Mouse (Mus musculus) neural tube, embryonic 11.5 days (tissue): ENCODE data around the gene Rai1. TPM values are rescaled to one million over a fixed set of nuclear protein-coding genes. Genes with fewer than 3 reads are reported as not detected.

Source experiments
- ATAC-seq: fragments of 200-750 bp; cut with Nextera tagmentation; 2 replicates; pipeline ENCODE4 v1.8.0; 2017; ENCODE audit warnings: moderate number of reproducible peaks, mild to moderate bottlenecking, moderate TSS enrichment, moderate library complexity; ENCODE audit not compliant: insufficient read depth, low FRiP score, low TSS enrichment
- DNase-seq: peaks from one replicate; pipeline ENCODE4 v3.0.0-alpha.2; 2015; ENCODE audit warnings: low spot score
- H3K27ac ChIP-seq: fragments of 300-500 bp; sonication (generic); 2 replicates; pipeline ENCODE4 v1.5.1; 2014; ENCODE audit warnings: low read depth, mild to moderate bottlenecking, low read length
- H3K27me3 ChIP-seq: fragments of 300-500 bp; sonication (generic); 2 replicates; pipeline ENCODE4 v1.6.1; 2014; ENCODE audit warnings: mild to moderate bottlenecking, low read length, mixed read lengths; ENCODE audit not compliant: control insufficient read depth, insufficient read depth
- H3K36me3 ChIP-seq: fragments of 300-500 bp; sonication (generic); 2 replicates; pipeline ENCODE4 v1.6.1; 2014; ENCODE audit warnings: mild to moderate bottlenecking, low read length, moderate library complexity, mixed read lengths; ENCODE audit not compliant: control insufficient read depth, insufficient read depth
- H3K4me1 ChIP-seq: fragments of 300-500 bp; sonication (generic); 2 replicates; pipeline ENCODE4 v1.6.1; 2014; ENCODE audit warnings: low read length, mixed read lengths; ENCODE audit not compliant: control insufficient read depth, insufficient read depth
- H3K4me2 ChIP-seq: fragments of 300-500 bp; sonication (generic); 2 replicates; pipeline ENCODE4 v1.6.1; 2014; ENCODE audit warnings: low read depth, mild to moderate bottlenecking, moderate library complexity
- H3K4me3 ChIP-seq: fragments of 300-500 bp; sonication (generic); 2 replicates; pipeline ENCODE4 v1.5.1; 2014; ENCODE audit warnings: low read depth, low read length
- H3K9ac ChIP-seq: fragments of 300-500 bp; sonication (generic); 2 replicates; pipeline ENCODE4 v1.6.1; 2014; ENCODE audit warnings: mild to moderate bottlenecking, low read length
- H3K9me3 ChIP-seq: fragments of 300-500 bp; sonication (generic); 2 replicates; pipeline ENCODE4 v1.6.1; 2016; ENCODE audit warnings: low read length; ENCODE audit not compliant: control insufficient read depth
- WGBS: fragments of 180-500 bp; shearing (Covaris S2); extraction: QIAGEN DNeasy Blood & Tissue Kit; methylation state at CpG from one replicate; pipeline ENCODE4 v1.1.7; 2014; 5-methylcytosine and 5-hydroxymethylcytosine counted together
- polyA plus RNA-seq: library from polyadenylated mRNA; unstranded; fragments of >200 nt; fragmentation: Nextera tagmentation; extraction: Ambion mirVana; gene quantifications from 2 replicates; pipeline ENCODE4 v1.2.1, GENCODE M21; 2014

The Rai1 gene
- polyA plus RNA-seq, 1 experiment from 2014 or later: 28.5 TPM

DNA sequence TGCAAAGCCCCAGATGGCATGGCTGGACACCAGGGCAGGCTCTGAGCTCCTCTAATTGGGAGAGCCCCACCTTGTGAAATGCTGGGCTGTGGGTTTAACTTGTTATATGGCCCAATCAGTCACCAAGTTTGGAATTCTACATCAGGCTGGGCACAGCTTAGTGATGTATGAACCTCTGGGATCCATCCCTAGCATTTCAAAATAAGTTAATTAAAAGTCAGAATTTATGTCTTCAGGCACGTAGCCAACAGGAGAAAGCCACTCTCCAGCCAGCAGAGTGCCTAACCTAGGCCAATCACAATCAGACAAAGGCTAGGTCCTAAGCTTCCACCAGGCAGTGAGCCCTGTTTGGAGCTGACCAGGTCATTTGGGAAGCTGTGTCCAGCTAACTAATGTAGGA lies 111.9 kb downstream of the Rai1 start:
- peaks cover 16% of the 10 kb centered on the region for H3K4me1 ChIP-seq
- no peaks in the 10 kb centered on the region for H3K27me3 ChIP-seq
- H3K4me3 ChIP-seq: no peak overlapping the region
- H3K36me3 ChIP-seq: no peaks in the 10 kb centered on the region; the same call in 1 of the 2 replicates
- 81% methylated on average over 1 of the region's 1 CpGs for WGBS
- no peaks in the 10 kb centered on the region for H3K9me3 ChIP-seq
- H3K27ac ChIP-seq: no peak overlapping the region
- no peak for ATAC-seq
- no peak overlapping the region for H3K4me2 ChIP-seq
- DNase-seq: no peak
- no peak overlapping the region for H3K9ac ChIP-seq

GRCm38 (mm10) chr11:60217467-60217866 lies 112.7 kb downstream of the Rai1 start:
- no peak overlapping the region for H3K4me3 ChIP-seq
- H3K9me3 ChIP-seq: no peaks in the 10 kb centered on the region
- H3K36me3 ChIP-seq: no peaks in the 10 kb centered on the region; the same call in 1 of the 2 replicates
- WGBS: 91% methylated on average over 7 of the region's 7 CpGs
- H3K27me3 ChIP-seq: no peaks in the 10 kb centered on the region
- DNase-seq (no peak), ATAC-seq (no peak)
- H3K4me2 ChIP-seq: no peak overlapping the region
- no peak overlapping the region for H3K9ac ChIP-seq
- no peak overlapping the region for H3K27ac ChIP-seq
- peaks cover 11% of the 10 kb centered on the region for H3K4me1 ChIP-seq

DNA sequence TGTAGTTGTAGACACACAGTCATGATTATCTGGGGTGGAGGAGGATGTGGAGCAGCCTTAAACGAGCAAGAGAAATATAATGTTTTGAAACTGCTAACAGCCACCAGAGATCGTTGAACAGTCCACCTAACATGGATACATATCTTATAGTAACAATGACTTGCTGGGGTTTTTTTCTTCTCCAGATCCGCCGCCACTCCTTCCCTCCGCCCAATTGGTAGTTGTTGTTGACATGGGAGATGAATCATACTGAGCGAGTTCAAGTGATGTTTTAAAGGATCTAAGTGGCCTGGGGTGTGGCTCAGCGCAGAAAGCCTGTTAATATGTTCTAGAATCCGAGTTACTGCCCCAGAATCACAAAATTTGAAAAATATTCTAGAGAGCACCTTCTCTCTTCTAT lies 114.8 kb downstream of the Rai1 start:
- no peak overlapping the region for H3K27ac ChIP-seq
- H3K27me3 ChIP-seq: no peaks in the 10 kb centered on the region
- H3K9ac ChIP-seq: peak overlapping the region; percentile 60
- H3K36me3 ChIP-seq: no peaks in the 10 kb centered on the region; the same call in 1 of the 2 replicates
- no peaks in the 10 kb centered on the region for H3K9me3 ChIP-seq
- peak overlapping the region; percentile 62 for H3K4me2 ChIP-seq
- peak overlapping the region; percentile 48 for H3K4me3 ChIP-seq
- no peak for ATAC-seq
- 50% methylated on average over 8 of the region's 8 CpGs for WGBS
- H3K4me1 ChIP-seq: peaks cover 9% of the 10 kb centered on the region
- DNase-seq: no peak

DNA sequence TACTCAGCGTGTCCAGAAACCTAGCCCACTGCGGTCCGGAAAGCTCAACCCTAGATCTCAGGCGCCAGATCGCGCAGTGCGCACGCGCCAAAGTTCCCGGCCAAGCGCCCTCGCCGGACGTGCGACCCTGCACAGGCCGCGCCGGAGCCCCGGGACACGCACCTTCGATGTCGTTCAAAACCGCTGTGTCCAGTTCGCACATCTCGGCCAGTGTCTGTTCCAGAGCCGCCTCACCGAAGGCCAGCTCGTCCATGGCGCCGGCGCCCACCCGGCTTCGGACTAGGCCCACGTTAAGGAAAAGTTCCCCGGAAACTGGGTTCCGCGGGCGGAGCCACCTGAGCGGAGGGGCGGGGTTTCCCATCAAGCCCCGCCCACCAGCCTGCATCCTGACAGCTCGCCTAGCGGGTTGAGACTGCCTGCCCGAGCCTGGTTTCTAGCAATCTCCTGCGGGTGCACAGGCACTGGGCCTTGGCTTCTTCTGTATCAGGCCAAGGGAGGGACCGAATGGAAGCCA lies 115.5 kb downstream of the Rai1 start:
- Histone ChIP-seq H3K36me3 (no peaks in the 10 kb centered on the region; the same call in 1 of the 2 replicates), H3K9ac (peak overlapping the region; percentile 60), H3K27me3 (no peaks in the 10 kb centered on the region), H3K9me3 (no peaks in the 10 kb centered on the region), H3K4me1 (peaks cover 9% of the 10 kb centered on the region), H3K27ac (no peak overlapping the region), H3K4me2 (peak overlapping the region; percentile 62), H3K4me3 (peak overlapping the region; percentile 48)
- DNase-seq: peak; percentile 95
- WGBS: under 1% methylated on average over 46 of the region's 46 CpGs
- peak; percentile 77 for ATAC-seq

- WGBS: 88% methylated on average over 6 of the region's 6 CpGs
Observed at GRCm38 (mm10) chr11:60221425-60221824, 116.6 kb downstream of the Rai1 start.

GRCm38 (mm10) chr11:60222085-60222468 lies 117.3 kb downstream of the Rai1 start:
- peaks cover 9% of the 10 kb centered on the region for H3K4me1 ChIP-seq
- no peak overlapping the region for H3K9ac ChIP-seq
- H3K4me2 ChIP-seq: peak overlapping the region; percentile 54; the same call in 1 of the 2 replicates
- DNase-seq (no peak), ATAC-seq (no peak)
- 52% methylated on average over 3 of the region's 3 CpGs for WGBS
- H3K36me3 ChIP-seq: no peaks in the 10 kb centered on the region
- no peak overlapping the region for H3K27ac ChIP-seq
- H3K9me3 ChIP-seq: no peaks in the 10 kb centered on the region
- H3K27me3 ChIP-seq: no peaks in the 10 kb centered on the region
- peak overlapping the region; percentile 26; the same call in 1 of the 2 replicates for H3K4me3 ChIP-seq

More at GRCm38 (mm10) chr11:60221425-60221824, 116.6 kb downstream of the Rai1 start:
- ATAC-seq: no peak
- H3K4me2 ChIP-seq: no peak overlapping the region
- H3K4me3 ChIP-seq: no peak overlapping the region
- no peaks in the 10 kb centered on the region for H3K9me3 ChIP-seq
- H3K9ac ChIP-seq: no peak overlapping the region
- no peaks in the 10 kb centered on the region for H3K36me3 ChIP-seq
- no peak for DNase-seq
- H3K4me1 ChIP-seq: peaks cover 9% of the 10 kb centered on the region
- no peak overlapping the region for H3K27ac ChIP-seq
- H3K27me3 ChIP-seq: no peaks in the 10 kb centered on the region

GRCm38 (mm10) chr11:60222469-60223236 lies 117.8 kb downstream of the Rai1 start, which contains the start of gene Srebf1:
Gene Srebf1, minus strand, starts transcription at chr11:60222581.
- Histone ChIP-seq H3K27ac (peak within 1 kb of the TSS; percentile 70), H3K4me1 (peaks cover 9% of the 10 kb centered on the region), H3K27me3 (no peaks in the 10 kb centered on the region), H3K9ac (peak within 1 kb of the TSS; percentile 48), H3K4me2 (peak within 1 kb of the TSS; percentile 54), H3K9me3 (no peaks in the 10 kb centered on the region), H3K4me3 (peak within 1 kb of the TSS; percentile 26), H3K36me3 (no peaks in the 10 kb centered on the region)
- DNase-seq (peak; percentile 84), ATAC-seq (peak; percentile 76)
- 6% methylated on average over 46 of the region's 46 CpGs for WGBS

DNA sequence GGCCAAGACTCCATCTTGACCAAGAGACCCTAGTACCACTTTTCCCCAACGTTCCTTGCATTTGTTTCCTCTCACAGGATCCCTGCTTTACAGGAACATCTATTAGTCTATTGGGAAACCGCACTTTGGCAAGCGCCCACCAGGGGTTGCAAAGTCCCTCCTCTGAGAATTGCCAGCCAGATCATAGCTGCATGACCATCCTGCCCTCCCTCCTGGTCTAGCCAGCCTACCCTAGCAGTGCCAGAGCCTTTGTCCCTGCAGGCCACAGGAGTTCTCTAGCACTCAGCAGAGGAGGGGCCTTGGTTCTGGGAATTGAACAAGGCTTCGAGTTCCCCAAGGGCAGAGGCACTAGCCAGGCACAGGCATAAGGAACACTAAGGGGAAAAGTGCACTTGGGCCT lies 119.9 kb downstream of the Rai1 start:
- DNase-seq: no peak
- H3K4me2 ChIP-seq: no peak overlapping the region
- no peaks in the 10 kb centered on the region for H3K27me3 ChIP-seq
- no peak overlapping the region for H3K27ac ChIP-seq
- no peaks in the 10 kb centered on the region for H3K9me3 ChIP-seq
- ATAC-seq: no peak
- 62% methylated on average over 4 of the region's 4 CpGs for WGBS
- H3K4me1 ChIP-seq: peaks cover 5% of the 10 kb centered on the region
- no peak overlapping the region for H3K9ac ChIP-seq
- no peak overlapping the region for H3K4me3 ChIP-seq
- H3K36me3 ChIP-seq: no peaks in the 10 kb centered on the region; the same call in 1 of the 2 replicates

DNA sequence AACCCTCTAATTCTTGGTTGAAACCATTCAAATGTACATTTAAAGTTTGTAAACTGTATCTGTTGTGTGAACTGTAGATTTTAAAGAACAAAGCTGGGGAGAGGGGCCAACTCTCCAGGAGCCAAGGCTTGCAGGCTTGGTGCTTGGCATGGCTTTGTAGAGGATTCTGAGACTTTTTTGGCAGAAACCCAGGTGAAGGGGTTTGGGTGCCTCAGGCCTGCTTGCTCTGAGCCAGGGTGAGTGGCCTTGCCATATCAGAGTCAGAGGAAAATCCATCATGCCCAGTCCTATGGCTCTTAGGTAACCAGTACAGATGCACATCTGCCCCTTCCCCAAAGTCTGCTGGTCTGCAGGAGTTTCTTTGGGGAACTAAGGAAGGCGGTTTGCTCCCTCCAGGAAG lies 121.1 kb downstream of the Rai1 start:
- Histone ChIP-seq H3K9ac (no peak overlapping the region), H3K27me3 (no peaks in the 10 kb centered on the region), H3K27ac (no peak overlapping the region), H3K4me1 (peaks cover 4% of the 10 kb centered on the region), H3K36me3 (no peaks in the 10 kb centered on the region; the same call in 1 of the 2 replicates), H3K4me3 (no peak overlapping the region), H3K9me3 (no peaks in the 10 kb centered on the region), H3K4me2 (no peak overlapping the region)
- ATAC-seq (no peak), DNase-seq (no peak)
- WGBS: 57% methylated on average over 1 of the region's 1 CpGs
